Mouse (Mus musculus): Measurements from ENCODE around the gene Phrf1. TPM values are rescaled to one million over a fixed set of nuclear protein-coding genes. Genes with fewer than 3 reads are reported as not detected.

Gene Phrf1
- polyA plus RNA-seq, 1 experiment from 2014 or later, result 26.6 TPM

- peaks cover 67% of the 10 kb centered on the region; the same call in 1 of the 2 replicates for H3K36me3 ChIP-seq (ENCODE audit: insufficient read depth, low read length)
- 83% methylated on average over 3 of the region's 3 CpGs for WGBS
- H3K4me1 ChIP-seq (ENCODE audit: insufficient read depth, low read depth, low read length), result peaks cover 9% of the 10 kb centered on the region; the same call in 1 of the 2 replicates
- no peaks in the 10 kb centered on the region for H3K27me3 ChIP-seq (replicated peaks; ENCODE audit: insufficient read depth, low read length)
- no peak overlapping the region for H3K9ac ChIP-seq (replicated peaks; ENCODE audit: low read depth)
- ATAC-seq, result no peak
- no peaks in the 10 kb centered on the region for H3K9me3 ChIP-seq (ENCODE audit: low read length)
- no peak for TF ChIP-seq EP300 (IDR thresholded peaks at IDR 0.05)
- no peak overlapping the region for H3K4me2 ChIP-seq (replicated peaks; ENCODE audit: low read depth, low read length)
- H3K27ac ChIP-seq (ENCODE audit: low read length), result no peak overlapping the region
- DNase-seq (ENCODE audit: low spot score), result no peak
- no peak overlapping the region for H3K4me3 ChIP-seq (ENCODE audit: low read depth, low read length)
These were observed 32.9 kb downstream of the Phrf1 start for GRCm38 (mm10) chr7:141261480-141261879.

DNA sequence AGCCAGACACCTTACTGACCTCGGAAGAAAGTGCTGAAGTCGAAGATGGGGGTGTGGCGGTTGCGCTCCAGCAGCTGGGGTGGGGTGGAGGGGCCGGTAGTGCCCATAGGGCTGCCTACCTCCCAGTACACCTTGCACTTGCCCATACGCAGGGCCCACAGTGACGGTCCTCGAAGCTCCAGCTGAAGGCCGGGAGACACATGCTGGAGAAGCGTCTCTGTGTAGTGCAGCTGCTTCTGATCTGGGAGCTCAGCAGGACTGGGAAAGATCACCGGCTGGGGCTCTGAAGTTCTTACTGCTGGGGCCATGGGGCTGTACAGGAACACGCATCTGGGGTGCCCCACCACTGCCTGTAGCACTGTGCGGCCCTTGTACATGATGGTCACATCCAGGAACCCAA, 35.1 kb downstream of the Phrf1 start:
- H3K9ac ChIP-seq (replicated peaks; ENCODE audit: low read depth), result no peak overlapping the region
- WGBS, result 87% methylated on average over 13 of the region's 13 CpGs
- H3K4me3 ChIP-seq (ENCODE audit: low read depth, low read length), result no peak overlapping the region
- no peak overlapping the region for H3K27ac ChIP-seq (ENCODE audit: low read length)
- no peaks in the 10 kb centered on the region for H3K9me3 ChIP-seq (ENCODE audit: low read length)
- DNase-seq (ENCODE audit: low spot score) (no peak), ATAC-seq (no peak)
- peaks cover 9% of the 10 kb centered on the region; the same call in 1 of the 2 replicates for H3K4me1 ChIP-seq (ENCODE audit: insufficient read depth, low read depth, low read length)
- H3K36me3 ChIP-seq (ENCODE audit: insufficient read depth, low read length), result peaks cover 49% of the 10 kb centered on the region; the same call in 1 of the 2 replicates
- no peaks in the 10 kb centered on the region for H3K27me3 ChIP-seq (replicated peaks; ENCODE audit: insufficient read depth, low read length)
- TF ChIP-seq CTCF (IDR thresholded peaks at IDR 0.05), result no peak
- TF ChIP-seq EP300 (IDR thresholded peaks at IDR 0.05), result no peak
- no peak overlapping the region for H3K4me2 ChIP-seq (replicated peaks; ENCODE audit: low read depth, low read length)

GRCm38 (mm10) chr7:141264041-141264700, 35.6 kb downstream of the Phrf1 start:
- WGBS, result 76% methylated on average over 11 of the region's 11 CpGs
- Histone ChIP-seq H3K27me3 (replicated peaks; ENCODE audit: insufficient read depth, low read length) (no peaks in the 10 kb centered on the region), H3K4me2 (replicated peaks; ENCODE audit: low read depth, low read length) (no peak overlapping the region), H3K36me3 (ENCODE audit: insufficient read depth, low read length) (peaks cover 44% of the 10 kb centered on the region; the same call in 1 of the 2 replicates), H3K27ac (ENCODE audit: low read length) (no peak overlapping the region), H3K9ac (replicated peaks; ENCODE audit: low read depth) (no peak overlapping the region), H3K4me1 (ENCODE audit: insufficient read depth, low read depth, low read length) (peaks cover 9% of the 10 kb centered on the region; the same call in 1 of the 2 replicates), H3K4me3 (ENCODE audit: low read depth, low read length) (no peak overlapping the region), H3K9me3 (ENCODE audit: low read length) (no peaks in the 10 kb centered on the region)
- ATAC-seq, result no peak
- no peak for DNase-seq (ENCODE audit: low spot score)
- TF ChIP-seq CTCF (IDR thresholded peaks at IDR 0.05) (no peak), EP300 (IDR thresholded peaks at IDR 0.05) (no peak)

- Histone ChIP-seq H3K4me3 (ENCODE audit: low read depth, low read length) (peak overlapping the region; percentile 89; the same call in 1 of the 2 replicates), H3K27ac (ENCODE audit: low read length) (no peak overlapping the region), H3K27me3 (replicated peaks; ENCODE audit: insufficient read depth, low read length) (no peaks in the 10 kb centered on the region), H3K4me2 (replicated peaks; ENCODE audit: low read depth, low read length) (peak overlapping the region; percentile 72), H3K9me3 (ENCODE audit: low read length) (no peaks in the 10 kb centered on the region), H3K4me1 (ENCODE audit: insufficient read depth, low read depth, low read length) (peaks cover 9% of the 10 kb centered on the region; the same call in 1 of the 2 replicates), H3K36me3 (ENCODE audit: insufficient read depth, low read length) (peaks cover 36% of the 10 kb centered on the region; the same call in 1 of the 2 replicates), H3K9ac (replicated peaks; ENCODE audit: low read depth) (no peak overlapping the region; the same call in 1 of the 2 replicates)
- WGBS, result 27% methylated on average over 12 of the region's 12 CpGs
- ATAC-seq (peak; percentile 44), DNase-seq (ENCODE audit: low spot score) (peak; percentile 67)
- TF ChIP-seq CTCF (IDR thresholded peaks at IDR 0.05), result peak; percentile 75
- TF ChIP-seq EP300 (IDR thresholded peaks at IDR 0.05), result no peak
These were observed 36.3 kb downstream of the Phrf1 start for GRCm38 (mm10) chr7:141264761-141265410.

DNA sequence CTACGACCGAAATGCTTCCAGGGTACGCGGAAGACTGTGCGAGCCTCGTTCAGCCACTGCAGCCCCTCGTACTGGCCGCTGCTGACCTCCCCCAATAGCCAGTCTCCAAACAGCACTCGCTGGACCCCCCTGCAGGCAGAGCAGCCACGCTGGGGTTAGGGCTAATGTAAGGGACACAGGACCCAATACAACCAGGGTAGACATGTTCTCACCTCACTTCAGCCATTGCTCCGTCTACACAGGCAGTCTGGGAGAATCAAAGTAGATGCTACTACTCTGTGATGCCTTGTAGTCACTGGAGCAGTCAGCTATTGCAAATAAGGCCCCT, 36.8 kb downstream of the Phrf1 start:
- peak overlapping the region; percentile 72 for H3K4me2 ChIP-seq (replicated peaks; ENCODE audit: low read depth, low read length)
- no peaks in the 10 kb centered on the region for H3K27me3 ChIP-seq (replicated peaks; ENCODE audit: insufficient read depth, low read length)
- H3K9ac ChIP-seq (replicated peaks; ENCODE audit: low read depth), result no peak overlapping the region; the same call in 1 of the 2 replicates
- H3K4me3 ChIP-seq (ENCODE audit: low read depth, low read length), result peak overlapping the region; percentile 89
- peaks cover 9% of the 10 kb centered on the region; the same call in 1 of the 2 replicates for H3K4me1 ChIP-seq (ENCODE audit: insufficient read depth, low read depth, low read length)
- ATAC-seq (no peak), DNase-seq (ENCODE audit: low spot score) (no peak)
- H3K27ac ChIP-seq (ENCODE audit: low read length), result no peak overlapping the region
- 38% methylated on average over 11 of the region's 11 CpGs for WGBS
- no peaks in the 10 kb centered on the region for H3K9me3 ChIP-seq (ENCODE audit: low read length)
- TF ChIP-seq CTCF (IDR thresholded peaks at IDR 0.05), result no peak
- TF ChIP-seq EP300 (IDR thresholded peaks at IDR 0.05), result no peak
- H3K36me3 ChIP-seq (ENCODE audit: insufficient read depth, low read length), result peaks cover 32% of the 10 kb centered on the region; the same call in 1 of the 2 replicates

GRCm38 (mm10) chr7:141265739-141266561, 37.4 kb downstream of the Phrf1 start, which contains the start of gene Irf7:
TSS of gene Irf7 (minus strand) at chr7:141266481.
- no peaks in the 10 kb centered on the region for H3K9me3 ChIP-seq (ENCODE audit: low read length)
- H3K36me3 ChIP-seq (ENCODE audit: insufficient read depth, low read length), result peaks cover 26% of the 10 kb centered on the region; the same call in 1 of the 2 replicates
- H3K9ac ChIP-seq (replicated peaks; ENCODE audit: low read depth), result peak within 1 kb of the TSS; percentile 74
- peaks cover 9% of the 10 kb centered on the region; the same call in 1 of the 2 replicates for H3K4me1 ChIP-seq (ENCODE audit: insufficient read depth, low read depth, low read length)
- TF ChIP-seq EP300 (IDR thresholded peaks at IDR 0.05) (no peak), CTCF (IDR thresholded peaks at IDR 0.05) (no peak)
- no peaks in the 10 kb centered on the region for H3K27me3 ChIP-seq (replicated peaks; ENCODE audit: insufficient read depth, low read length)
- peak; percentile 91 for ATAC-seq
- peak within 1 kb of the TSS; percentile 89 for H3K4me3 ChIP-seq (ENCODE audit: low read depth, low read length)
- H3K27ac ChIP-seq (ENCODE audit: low read length), result peak within 1 kb of the TSS; percentile 90
- WGBS, result 2% methylated on average over 25 of the region's 25 CpGs
- peak within 1 kb of the TSS; percentile 72 for H3K4me2 ChIP-seq (replicated peaks; ENCODE audit: low read depth, low read length)
- peak; percentile 94 for DNase-seq (ENCODE audit: low spot score)
